Mouse (Mus musculus) layer of hippocampus, adult 2 months (tissue): ENCODE results near the gene Adk. TPM values are rescaled to one million over a fixed set of nuclear protein-coding genes. Genes with fewer than 3 reads are reported as not detected.

Experiments used
- DNase-seq, 2 experiments: peaks; one replicate each; pipeline ENCODE4 v3.0.0; 2022; ENCODE audit warnings: low spot score in 2 of 2
- H3K27ac ChIP-seq: fragments of 200-600 bp; 2 replicates; pipeline ENCODE4 v1.8.1; 2022
- H3K4me3 ChIP-seq: fragments of 200-600 bp; 2 replicates; pipeline ENCODE4 v1.8.1; 2022; ENCODE audit warnings: mild to moderate bottlenecking
- CTCF ChIP-seq: fragments of 200-600 bp; conservative IDR thresholded peaks from 2 replicates; pipeline ENCODE4 v1.8.1; 2022; ENCODE audit warnings: antibody characterized with exemption, mild to moderate bottlenecking, moderate library complexity
- total RNA-seq, 2 experiments: library from RNA; stranded (reverse); gene quantifications; 2 replicates each; pipeline ENCODE4 v1.2.3; 2021

The Adk gene
- total RNA-seq, 2 experiments from 2014 or later = 62.5 to 72.3 TPM

DNA sequence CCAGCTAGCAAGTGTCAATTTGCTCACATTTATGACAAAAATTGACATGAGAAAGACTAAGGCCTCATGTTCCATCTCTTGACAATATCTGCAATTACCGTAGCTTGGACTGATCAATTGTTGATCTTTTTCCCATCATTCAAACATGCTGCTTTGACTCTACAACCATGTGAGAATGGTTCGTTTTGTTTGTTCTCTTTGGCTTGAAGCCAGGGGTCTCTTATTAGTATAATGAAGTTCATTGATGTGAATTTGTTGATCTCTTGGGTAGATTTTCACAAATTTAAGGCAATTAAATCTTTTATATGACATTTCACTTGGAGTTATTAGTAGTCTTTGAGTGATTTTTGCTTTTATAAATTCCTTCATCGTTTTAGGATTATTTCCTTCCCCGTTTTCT, 229.1 kb downstream of the Adk start:
- no peak overlapping the region for H3K27ac ChIP-seq
- no peak overlapping the region for H3K4me3 ChIP-seq
- no peak for DNase-seq
- TF ChIP-seq CTCF = no peak

DNA sequence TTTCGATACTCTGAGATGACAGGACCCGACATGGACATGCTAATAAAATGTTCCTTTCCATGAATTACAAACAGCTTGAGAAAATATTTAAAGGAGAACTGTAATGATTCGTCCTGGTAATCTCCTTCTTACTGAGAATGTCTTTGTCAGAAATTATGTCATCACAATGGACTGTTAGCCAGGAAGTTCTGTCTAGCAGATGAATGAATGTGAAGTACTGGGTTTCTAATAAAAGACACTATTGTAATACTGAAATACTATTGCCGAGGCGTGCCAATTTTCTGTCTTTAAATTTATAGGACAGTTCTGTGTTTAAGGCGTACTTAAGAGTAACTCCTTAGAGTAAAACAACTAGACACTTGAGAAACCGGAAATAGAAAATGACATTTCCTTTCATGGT, 231.7 kb downstream of the Adk start:
- DNase-seq = no peak
- no peak for TF ChIP-seq CTCF
- Histone ChIP-seq H3K4me3 (no peak overlapping the region), H3K27ac (no peak overlapping the region)

DNA sequence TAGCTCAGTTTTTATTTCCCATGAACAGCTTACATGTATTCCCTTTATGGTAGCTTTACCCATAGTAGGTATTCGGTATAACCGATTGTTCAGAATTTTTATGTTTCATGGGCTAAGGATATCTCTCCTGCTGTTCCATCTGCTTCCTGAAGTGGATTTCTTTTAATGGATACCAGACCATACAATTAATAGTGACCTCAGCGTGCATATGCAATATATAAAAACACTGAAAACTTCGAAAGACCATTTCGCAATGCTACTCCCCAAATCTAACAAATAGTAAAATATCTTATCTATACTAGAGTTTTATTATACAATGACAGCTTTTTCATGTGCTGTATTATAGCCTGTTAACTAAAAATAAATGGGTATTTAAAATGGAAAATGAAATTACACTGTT, 232.5 kb downstream of the Adk start:
- DNase-seq = no peak
- Histone ChIP-seq H3K4me3 (no peak overlapping the region), H3K27ac (no peak overlapping the region)
- no peak for TF ChIP-seq CTCF

DNA sequence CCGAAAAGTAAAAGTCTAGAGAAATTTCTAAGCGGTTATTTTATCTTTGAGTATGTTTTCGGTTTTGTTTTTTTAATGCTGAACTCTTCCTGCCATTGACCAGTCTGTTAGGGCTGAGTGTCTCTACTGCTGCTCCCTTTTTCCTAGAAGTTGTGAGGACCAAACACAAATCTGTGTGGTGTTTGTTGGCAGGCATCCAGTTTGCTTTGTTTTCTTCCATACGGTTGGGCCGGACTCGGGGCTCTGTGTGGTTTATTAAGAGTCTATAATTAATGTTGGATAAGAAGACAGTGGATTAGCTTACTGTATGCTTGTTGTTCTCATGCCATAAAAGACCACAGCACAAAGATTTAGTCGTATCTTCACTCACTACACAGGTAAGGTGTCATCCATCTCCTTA, 233.9 kb downstream of the Adk start:
- Histone ChIP-seq H3K4me3 (no peak overlapping the region), H3K27ac (no peak overlapping the region)
- TF ChIP-seq CTCF = no peak
- no peak for DNase-seq

DNA sequence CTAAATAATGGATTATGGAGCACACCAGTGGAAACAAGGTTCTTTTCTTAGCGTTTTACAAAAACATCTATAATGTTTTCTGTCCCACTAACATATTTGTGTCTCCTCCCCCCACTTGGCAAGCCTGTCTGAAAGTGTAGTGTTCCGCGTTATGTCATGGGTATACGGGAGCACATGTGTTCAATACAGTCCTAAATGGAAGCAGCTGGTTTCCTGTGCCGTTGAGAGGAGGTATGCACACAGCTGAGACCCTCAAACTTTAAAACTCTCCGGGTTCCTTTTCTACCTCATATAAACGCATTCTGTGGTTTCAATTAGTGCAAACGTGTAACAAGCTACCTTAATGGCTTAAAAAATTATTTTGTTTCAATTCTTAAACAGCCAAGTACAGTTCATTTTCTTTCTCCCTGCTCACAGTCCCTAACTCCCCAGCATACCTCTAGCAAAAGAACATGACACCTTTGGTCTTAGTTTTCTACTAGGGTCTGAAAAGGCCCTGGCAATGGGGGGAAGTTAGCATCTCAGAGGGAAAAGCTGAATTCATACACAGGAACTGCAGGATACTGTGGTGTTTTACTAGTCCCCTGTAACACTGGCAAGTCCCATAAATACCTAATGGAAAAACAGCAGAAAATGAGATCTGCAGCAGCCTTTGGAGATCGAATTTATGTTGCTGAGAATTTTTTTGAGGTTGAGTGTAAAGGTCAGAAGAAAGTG, 235.5 kb downstream of the Adk start:
- no peak for DNase-seq
- Histone ChIP-seq H3K27ac (no peak overlapping the region), H3K4me3 (no peak overlapping the region)
- TF ChIP-seq CTCF = no peak

DNA sequence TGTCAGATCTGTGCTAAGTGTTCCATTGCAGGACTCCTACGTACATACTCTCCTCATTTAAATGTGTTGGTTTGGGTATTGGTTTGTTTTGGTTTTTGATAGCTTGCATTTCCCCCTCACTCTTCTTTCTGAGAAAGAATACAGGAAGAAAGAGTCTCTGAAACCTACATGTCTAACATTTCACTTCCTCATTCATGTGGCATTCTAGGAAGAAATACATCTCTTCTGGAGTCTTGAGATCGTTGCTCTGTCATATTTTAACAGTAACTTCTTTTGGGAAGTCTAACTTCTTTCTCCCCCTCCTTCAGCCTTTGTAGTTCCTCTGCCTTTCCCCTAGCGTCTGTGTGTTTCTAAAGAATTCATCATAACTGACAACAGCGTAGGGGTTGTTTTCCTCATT, 247.4 kb downstream of the Adk start:
- DNase-seq = no peak
- no peak for TF ChIP-seq CTCF
- Histone ChIP-seq H3K27ac (no peak overlapping the region), H3K4me3 (no peak overlapping the region)

DNA sequence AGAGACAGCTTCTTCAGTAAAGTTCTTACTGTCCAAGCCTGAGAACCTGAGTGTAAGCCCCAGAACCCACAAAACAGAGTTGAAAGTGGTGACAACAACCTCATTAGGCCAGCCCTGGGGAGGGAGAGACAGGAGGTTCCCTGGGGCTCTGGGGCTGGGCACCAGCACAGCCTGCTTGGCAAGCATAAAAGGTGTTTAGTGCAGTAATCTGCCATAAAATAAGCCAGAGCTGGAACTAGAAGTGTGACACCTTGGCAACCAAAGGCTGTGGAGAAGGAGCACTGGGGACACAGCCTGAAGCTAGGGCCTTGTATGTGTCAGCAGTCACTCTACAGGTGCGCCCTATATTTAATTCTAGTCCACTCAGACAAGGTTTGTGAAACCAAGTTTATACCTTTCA, 252.4 kb downstream of the Adk start:
- H3K27ac ChIP-seq = peak overlapping the region; percentile 40
- H3K4me3 ChIP-seq = no peak overlapping the region
- DNase-seq = peak in 1 of 2 experiments; percentile 12
- no peak for TF ChIP-seq CTCF

DNA sequence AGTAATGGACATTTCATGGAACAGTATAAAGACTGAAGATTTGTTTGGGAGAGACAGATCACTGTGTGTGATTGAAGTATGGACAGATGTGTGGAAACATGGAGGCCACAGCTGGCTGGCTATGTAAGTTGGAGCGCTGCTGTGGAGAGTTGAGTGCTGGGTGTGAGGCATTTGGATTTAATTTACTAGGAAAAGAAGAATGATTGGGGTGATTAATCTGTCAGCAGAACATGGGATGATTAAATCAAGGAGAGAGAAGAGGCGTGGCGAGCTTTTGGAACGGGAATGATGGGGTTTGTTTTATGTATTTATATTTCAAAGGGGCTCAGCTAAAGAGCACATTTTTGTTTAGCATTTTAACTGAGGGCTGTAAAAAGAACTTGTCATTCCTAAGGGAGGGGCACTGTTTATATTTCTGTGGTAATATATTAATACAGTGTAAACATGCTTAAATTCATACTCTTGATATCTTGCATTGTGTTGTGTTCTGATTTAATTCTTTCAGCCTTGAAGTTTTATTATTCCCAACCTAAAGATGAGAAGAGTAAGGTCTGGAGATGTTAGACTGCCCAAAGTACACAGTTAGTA, 256.1 kb downstream of the Adk start:
- TF ChIP-seq CTCF = no peak
- Histone ChIP-seq H3K4me3 (no peak overlapping the region), H3K27ac (no peak overlapping the region)
- no peak for DNase-seq

DNA sequence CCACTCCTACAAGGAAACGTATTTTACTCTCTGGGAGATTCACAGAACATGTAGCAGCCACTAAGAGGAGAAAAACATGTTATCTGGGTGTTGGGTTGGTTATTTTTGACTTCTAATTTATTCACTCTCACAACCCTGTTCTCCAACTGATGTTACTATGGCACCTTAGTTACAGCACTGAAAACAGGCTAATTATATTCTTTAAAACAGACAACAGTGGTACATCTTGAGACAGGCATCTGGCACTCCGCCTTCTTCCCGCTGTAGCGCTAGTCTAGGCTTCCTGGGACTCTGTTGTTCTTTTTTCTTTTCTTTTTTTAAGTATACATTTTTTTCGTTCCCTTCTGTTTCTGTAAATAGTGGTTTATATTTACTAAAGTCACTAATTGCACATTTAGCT, 258.2 kb downstream of the Adk start:
- Histone ChIP-seq H3K27ac (peak overlapping the region; percentile 87), H3K4me3 (no peak overlapping the region)
- peak; percentile 50 to 63 for DNase-seq
- 0 out of 2 replicates have a peak, but pooled peaks have one; percentile 2 for TF ChIP-seq CTCF

DNA sequence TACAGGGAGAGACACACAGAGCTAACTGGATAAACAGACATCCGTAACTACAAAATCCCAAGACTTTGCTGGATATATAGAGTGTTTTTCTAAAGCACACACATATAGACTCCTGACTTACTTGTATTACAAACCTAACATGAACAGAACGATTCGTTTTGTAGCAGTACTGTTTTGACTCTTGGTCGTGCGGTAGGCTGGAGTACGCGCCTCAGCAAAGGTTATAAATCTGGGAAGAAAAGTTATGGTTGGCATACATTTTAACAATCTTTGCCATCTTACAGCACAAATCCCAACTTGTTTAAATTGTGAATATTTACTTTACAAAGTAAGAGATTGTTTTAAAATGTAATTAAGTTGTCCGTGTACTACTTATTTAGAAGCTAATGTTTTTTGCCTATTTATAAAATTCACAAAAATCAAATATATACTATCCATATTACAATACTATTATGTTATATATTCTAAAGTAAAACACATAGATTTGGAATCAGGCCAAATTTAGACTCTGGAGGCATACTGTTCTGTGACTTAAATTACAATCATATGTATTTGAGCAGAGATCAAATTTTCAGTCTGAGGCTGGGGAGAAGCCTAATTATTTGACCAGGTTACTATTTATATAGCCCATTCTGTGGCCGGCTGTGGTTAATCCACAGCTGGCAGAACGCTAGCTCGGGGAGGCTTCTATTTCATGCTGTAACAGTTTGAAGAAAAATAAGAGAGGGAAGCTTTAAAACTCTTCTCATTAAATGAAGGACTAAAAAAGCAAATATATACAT, 261.4 kb downstream of the Adk start:
- TF ChIP-seq CTCF = no peak
- H3K4me3 ChIP-seq = no peak overlapping the region
- no peak for DNase-seq
- H3K27ac ChIP-seq = no peak overlapping the region

DNA sequence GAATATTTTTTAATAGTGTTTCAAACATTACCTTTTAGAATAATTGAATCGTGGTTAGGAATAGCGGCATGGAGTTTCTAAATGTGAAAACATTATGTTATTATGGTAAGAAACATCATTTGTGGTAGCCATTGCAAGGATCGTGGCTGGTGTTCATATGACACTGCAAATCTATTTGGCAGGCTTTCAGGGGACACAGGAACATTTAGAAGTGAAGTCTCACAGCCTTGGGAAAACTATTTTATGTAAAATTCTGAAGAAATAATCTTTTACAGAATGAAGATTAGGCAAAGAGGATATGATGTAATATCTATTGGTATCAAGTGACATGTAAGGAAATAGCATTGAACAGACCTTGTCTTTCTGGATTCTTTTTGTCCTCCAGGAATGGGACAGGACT, 262.1 kb downstream of the Adk start:
- TF ChIP-seq CTCF = no peak
- H3K27ac ChIP-seq = no peak overlapping the region
- no peak for DNase-seq
- H3K4me3 ChIP-seq = no peak overlapping the region

DNA sequence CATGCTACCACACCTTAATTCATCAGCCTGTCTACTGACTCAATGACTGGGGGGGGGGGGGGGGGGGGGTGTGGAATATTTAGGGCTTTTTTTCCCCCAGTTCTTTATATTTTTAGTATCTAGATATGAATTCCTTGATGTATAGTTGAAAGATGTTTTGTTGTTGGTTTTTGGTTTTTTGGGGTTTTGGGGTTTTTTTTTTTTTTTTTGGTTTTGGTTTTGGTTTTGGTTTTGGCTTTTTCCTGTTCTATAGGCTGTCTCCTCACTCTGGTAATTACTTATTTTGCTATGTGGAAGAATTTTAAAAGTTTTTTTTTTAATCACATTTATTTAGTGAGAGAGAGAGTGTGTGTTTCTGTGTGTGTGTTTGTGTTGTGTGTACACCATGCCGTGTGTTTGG, 282.5 kb downstream of the Adk start:
- DNase-seq = no peak
- Histone ChIP-seq H3K4me3 (no peak overlapping the region), H3K27ac (no peak overlapping the region)
- TF ChIP-seq CTCF = no peak

DNA sequence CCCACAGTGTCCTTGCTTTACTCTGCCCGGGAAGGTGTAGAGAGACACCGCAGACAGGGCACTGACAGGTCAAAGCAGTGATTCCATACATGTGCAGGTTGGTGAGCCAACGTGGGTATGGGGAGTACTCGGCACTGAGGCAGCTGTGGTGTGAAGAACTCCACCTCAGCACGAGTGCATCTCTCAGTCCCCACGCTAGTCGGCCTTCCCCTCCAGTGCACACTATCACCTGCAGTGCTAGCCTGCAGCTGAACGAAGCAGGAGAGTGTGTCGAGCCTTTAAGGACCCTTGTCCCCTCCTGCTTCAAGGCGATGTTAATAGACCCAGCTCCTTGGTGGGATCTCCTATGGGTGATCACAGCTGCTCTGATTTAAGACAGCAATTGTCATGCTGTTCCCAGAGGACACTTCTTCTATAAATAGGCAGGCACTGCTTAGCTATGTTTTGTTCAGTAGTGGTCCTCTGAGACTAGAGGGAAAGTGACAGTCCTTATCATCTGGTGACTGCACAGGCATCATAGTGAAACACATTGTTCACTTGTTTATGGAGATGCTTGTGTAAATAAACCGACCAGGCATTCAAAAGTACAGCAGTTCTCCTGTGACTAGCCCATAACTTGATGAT, 283.4 kb downstream of the Adk start:
- DNase-seq = no peak
- TF ChIP-seq CTCF = no peak
- no peak overlapping the region for H3K27ac ChIP-seq
- no peak overlapping the region for H3K4me3 ChIP-seq
